Mouse (Mus musculus) myocyte (in vitro differentiated cells): ENCODE data around the gene Hipk2.

Source experiments
- CEBPB ChIP-seq: IDR thresholded peaks from 2 replicates; pipeline ENCODE4 v1.6.1; 2011; ENCODE audit warnings: mild to moderate bottlenecking, moderate library complexity; ENCODE audit not compliant: poor library complexity, insufficient read depth, severe bottlenecking
- E2F4 ChIP-seq: IDR thresholded peaks from one replicate; pipeline ENCODE4 v1.6.1; 2011; ENCODE audit warnings: mild to moderate bottlenecking, control low read depth, moderate library complexity; ENCODE audit not compliant: insufficient read depth
- MAX ChIP-seq: IDR thresholded peaks from one replicate; pipeline ENCODE4 v1.6.1; 2011; ENCODE audit warnings: low read depth, mild to moderate bottlenecking, control low read depth
- MYOD1 ChIP-seq, 3 experiments: IDR thresholded peaks; one replicate each; pipeline ENCODE4 v1.6.1; 2011; ENCODE audit warnings: control low read depth in 2 of 3, low read depth in 2 of 3, mild to moderate bottlenecking in 2 of 3, moderate library complexity in 1 of 3; ENCODE audit not compliant: insufficient read length in 2 of 3, control insufficient read depth in 1 of 3
- MYOG ChIP-seq, 3 experiments: IDR thresholded peaks; one replicate each; pipeline ENCODE4 v1.6.1; 2011; ENCODE audit warnings: control low read depth in 2 of 3, low read depth in 2 of 3, mild to moderate bottlenecking in 2 of 3; ENCODE audit not compliant: insufficient read length in 2 of 3, control insufficient read depth in 1 of 3, insufficient read depth in 1 of 3
- POLR2A ChIP-seq: IDR thresholded peaks from one replicate; pipeline ENCODE4 v1.6.1; 2011; ENCODE audit warnings: low read depth, mild to moderate bottlenecking, control low read depth, moderate library complexity; ENCODE audit not compliant: insufficient read length
- POLR2AphosphoS2 ChIP-seq: IDR thresholded peaks from one replicate; pipeline ENCODE4 v1.6.1; 2011; ENCODE audit warnings: low read depth, control low read depth; ENCODE audit not compliant: insufficient read length
- REST ChIP-seq: IDR thresholded peaks from one replicate; pipeline ENCODE4 v1.6.1; 2011; ENCODE audit warnings: mild to moderate bottlenecking, control low read depth, moderate library complexity; ENCODE audit not compliant: insufficient read depth, insufficient read length
- SRF ChIP-seq: IDR thresholded peaks from one replicate; pipeline ENCODE4 v1.6.1; 2011; ENCODE audit warnings: low read depth; ENCODE audit not compliant: control insufficient read depth, insufficient read length
- TCF12 ChIP-seq: IDR thresholded peaks from one replicate; pipeline ENCODE4 v1.6.1; 2011; ENCODE audit warnings: mild to moderate bottlenecking, control low read depth; ENCODE audit not compliant: poor library complexity, insufficient read depth, severe bottlenecking
- TCF3 ChIP-seq: IDR thresholded peaks from one replicate; pipeline ENCODE4 v1.6.1; 2011; ENCODE audit warnings: low read depth, control low read depth; ENCODE audit not compliant: insufficient read length
- USF1 ChIP-seq: IDR thresholded peaks from one replicate; pipeline ENCODE4 v1.6.1; 2011; ENCODE audit warnings: low read depth, mild to moderate bottlenecking, control low read depth, moderate library complexity

DNA sequence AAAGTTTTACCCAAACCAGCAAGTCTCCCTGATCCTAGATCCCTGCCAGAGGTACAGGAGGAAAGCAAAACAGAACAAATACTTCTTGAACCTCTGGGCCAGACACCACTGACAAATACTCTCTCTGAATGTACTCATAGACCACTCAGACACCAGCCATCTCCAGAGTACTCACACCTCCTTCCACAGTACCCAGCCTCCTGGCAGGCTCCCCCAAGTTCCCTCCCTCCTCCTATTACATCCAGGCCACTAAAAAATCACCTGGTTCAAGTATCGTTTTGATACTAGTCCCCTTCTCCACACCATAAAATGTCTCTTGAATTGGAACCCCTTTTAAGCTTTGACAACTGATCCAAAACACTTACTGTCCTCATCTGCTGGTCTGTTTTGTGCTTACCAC is 8.7 kb downstream of the Hipk2 start:
- TF ChIP-seq CEBPB (no peak), POLR2A (no peak), MYOG (IDR thresholded peaks at IDR 0.05; ENCODE audit: control insufficient read depth in 1 of 3, insufficient read depth in 1 of 3, insufficient read length in 2 of 3, low read depth in 2 of 3) (no peak), USF1 (no peak), TCF12 (no peak), E2F4 (no peak), MYOD1 (IDR thresholded peaks at IDR 0.05; ENCODE audit: control insufficient read depth in 1 of 3, insufficient read length in 2 of 3, low read depth in 2 of 3) (no peak), MAX (no peak), POLR2AphosphoS2 (no peak), SRF (no peak), REST (no peak), TCF3 (no peak)
